Mouse (Mus musculus) megakaryocyte, adult 5-6 weeks (primary cell): ENCODE measurements around the gene Leng8. TPM values are rescaled to one million over a fixed set of nuclear protein-coding genes. Genes with fewer than 3 reads are reported as not detected.

ENCODE experiments used
- ATAC-seq: 2 replicates; pipeline ENCODE4 v1.8.0; 2016; ENCODE audit warnings: mild to moderate bottlenecking, inconsistent platforms; ENCODE audit not compliant: poor library complexity, severe bottlenecking
- total RNA-seq, 2 experiments: library from RNA; stranded (forward) in 1 of 2; stranded (reverse) in 1 of 2; fragments of 153-499, 151-499 nt in 1 of 2; fragments of 221-1000, 200-1000 nt in 1 of 2; gene quantifications; 2 replicates each; pipeline versions ENCODE4 v1.2.3 to v1.2.4; 2015 to 2017

Gene Leng8
- total RNA-seq, 2 experiments from 2014 or later = 34.2 to 35.2 TPM

DNA sequence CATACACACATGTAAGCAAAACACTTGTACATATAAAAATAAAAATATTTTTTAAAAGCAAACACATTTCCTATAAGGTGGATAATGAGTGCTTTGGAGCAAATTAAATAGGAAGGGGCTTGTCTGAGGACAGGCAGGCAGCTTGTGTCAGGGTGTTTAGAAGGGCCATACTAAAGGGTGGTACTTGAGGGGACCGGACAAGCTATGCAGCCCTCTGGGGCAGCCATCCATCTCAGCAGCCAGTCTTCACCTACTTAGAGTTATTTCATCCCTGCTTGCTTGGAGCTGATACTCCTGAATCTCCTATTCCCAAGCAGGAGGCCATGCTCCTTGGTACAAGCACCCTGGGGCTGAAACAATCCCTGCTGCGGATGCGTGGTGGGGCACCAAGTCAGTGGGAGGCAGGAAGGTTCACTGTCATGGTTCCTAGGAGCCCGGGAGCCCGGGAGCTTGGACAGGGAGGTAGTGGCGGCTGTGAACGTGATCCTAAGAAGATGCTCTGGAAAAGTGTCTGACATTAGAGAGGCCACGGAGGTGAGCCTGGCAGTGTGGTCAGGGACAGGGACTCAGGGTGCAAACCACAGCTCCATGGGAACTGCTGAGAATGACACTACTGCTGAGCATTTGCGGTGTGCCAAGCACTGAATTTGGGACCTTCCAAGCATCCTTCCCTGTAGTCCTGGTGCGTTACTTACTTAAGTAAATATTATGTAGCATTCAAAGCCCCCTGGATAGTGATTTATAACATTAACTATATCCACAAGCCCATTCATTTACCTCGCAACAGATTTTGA lies 9.7 kb upstream of the Leng8 start:
- no peak for ATAC-seq

DNA sequence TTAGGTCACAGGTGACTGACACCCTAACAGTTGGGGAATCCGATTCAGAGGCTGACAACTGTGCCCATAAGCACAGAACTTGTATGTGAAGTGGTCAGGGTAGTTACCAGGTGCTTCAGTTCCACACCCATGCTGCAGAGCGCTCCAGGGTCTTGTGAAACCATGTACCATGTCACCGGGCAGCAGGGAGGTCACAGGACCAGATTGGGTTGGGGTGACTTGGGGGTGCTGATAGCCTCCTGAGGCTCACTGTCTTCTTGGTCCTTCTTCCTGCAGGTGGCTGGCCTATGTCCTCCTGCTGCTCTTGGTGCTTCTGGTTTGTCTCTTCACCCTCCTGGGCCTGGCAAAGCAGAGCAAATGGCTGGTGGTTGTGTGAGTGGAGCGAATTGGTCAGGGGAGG lies 8.9 kb upstream of the Leng8 start:
- ATAC-seq = no peak

DNA sequence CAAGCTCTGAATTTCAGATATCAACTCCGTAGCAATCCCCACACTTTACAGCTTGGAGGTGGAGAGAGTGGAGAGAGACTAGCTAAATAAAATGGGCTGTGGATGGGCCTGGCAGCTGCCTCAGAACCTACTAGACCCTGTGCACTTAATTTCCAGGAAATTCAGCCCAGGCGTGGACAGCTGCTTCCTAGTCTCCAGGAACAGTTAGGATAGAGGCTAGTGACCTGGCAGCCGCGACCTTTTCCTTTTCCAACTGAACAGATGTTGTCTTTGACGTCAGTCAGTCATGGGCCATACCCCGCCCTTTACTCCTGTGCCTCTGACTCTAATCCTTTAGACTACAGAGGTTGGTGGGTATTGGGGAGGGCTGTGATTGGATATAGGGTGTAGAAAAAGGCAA lies 8.0 kb upstream of the Leng8 start:
- no peak for ATAC-seq

DNA sequence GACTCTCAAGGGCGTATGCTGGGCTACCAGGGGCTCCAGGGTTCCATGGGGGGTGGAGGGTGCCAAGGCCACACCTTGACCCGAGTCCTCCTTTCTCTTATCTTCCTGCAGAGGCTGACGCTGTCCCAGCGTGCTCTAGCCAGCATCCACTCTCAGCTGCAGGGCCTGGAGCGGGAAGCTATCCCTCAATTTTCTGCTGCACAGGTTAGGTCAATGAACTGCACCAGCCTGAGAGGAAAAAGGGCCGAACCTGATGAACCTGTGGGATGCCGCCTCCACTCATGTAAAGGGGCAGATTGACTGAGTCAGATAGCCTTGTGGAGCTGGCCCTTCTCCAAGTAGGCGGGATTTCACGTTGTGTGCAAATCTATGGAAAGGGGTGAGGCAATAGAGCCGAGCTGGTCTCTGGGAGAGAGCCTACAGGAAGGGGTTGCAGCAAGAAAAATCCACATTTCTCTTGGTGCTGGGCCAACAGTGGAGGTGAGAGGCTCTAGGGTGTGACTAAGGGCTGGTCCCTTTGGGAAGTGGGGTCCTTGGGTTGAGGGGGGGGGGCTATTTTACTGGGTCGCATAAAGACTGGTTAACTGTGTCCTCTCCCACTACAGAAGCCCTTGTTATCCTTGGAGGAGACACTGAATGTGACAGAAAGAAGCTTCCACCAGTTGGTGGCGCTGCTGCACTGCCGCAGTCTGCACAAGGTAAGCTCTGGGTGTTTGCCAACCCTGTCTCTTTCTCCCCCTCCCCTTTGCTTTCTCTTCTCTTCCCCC lies 6.0 kb upstream of the Leng8 start:
- ATAC-seq = peak; percentile 94

DNA sequence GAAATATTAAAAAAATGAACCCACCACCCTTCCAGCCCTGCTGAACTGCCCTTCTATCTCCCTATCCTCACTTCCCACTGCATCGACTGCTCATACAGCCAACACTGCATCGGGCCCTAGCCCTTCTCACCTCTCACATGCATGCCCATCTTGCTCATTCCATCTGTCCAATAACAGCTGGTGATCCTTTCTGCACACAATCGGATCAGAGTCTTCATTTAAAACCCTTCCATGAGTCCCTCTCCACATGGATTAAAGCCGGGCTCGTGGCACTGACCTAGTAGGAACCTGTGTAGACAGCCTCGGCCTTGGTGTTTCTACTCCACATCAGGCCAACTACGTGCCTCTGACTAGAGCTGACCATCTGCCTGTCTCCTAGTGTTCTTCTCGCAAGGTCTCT lies 4.9 kb upstream of the Leng8 start:
- no peak for ATAC-seq

DNA sequence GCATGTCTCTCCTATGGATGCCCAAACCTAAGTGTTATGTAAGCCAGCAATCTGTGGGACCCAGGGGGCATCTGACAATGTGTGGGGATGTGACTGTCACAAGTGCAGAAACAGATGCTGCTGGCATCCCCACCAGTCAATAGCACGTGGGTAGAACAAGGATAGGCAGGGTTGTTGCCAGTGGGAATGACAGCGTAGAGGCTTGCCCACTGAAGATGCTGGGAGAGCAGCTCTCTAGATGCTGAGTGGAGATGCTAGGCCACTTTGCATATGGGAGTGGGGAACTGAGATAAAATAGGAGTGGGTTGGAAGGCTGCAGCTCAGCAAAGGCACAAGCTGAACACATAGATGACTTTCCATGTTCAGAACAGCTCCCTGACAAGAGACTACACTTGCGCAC lies 4.3 kb upstream of the Leng8 start:
- no peak for ATAC-seq

DNA sequence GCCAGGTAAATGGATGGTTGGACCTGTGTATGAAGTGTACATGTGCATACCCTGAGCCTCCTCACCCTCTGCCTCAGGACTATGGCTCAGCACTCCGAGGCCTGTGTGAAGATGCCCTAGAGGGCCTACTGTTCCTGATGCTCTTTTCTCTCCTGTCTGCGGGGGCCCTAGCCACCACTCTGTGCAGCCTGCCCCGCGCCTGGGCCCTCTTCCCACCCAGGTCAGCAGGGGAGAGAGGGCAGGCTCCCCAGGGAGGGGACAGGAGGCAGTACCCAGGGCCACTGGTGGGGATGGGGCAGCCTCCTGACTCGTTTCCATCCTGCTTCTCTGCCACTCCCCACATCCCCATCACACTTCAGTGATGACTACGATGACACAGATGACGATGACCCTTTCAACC lies 3.8 kb upstream of the Leng8 start:
- ATAC-seq = no peak

DNA sequence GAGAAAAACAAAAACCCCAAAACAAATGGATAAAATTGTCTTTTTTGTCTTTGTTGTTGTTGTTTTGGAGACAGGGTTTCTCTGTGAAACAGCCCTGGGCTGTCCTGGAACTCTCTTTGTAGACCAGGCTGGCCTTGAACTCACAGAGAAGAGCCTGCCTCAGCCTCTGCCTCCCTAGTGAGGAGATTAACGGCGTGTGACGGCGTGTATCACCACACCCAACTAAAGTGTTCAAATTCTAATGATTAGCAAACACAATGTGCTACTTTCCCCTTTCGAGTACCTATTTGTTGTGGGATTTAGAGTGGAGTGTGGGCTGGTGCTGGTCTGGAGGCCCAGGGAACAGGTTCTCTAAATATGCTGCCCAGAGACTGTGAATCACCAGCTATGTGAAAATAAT lies 1.9 kb upstream of the Leng8 start:
- ATAC-seq = no peak

DNA sequence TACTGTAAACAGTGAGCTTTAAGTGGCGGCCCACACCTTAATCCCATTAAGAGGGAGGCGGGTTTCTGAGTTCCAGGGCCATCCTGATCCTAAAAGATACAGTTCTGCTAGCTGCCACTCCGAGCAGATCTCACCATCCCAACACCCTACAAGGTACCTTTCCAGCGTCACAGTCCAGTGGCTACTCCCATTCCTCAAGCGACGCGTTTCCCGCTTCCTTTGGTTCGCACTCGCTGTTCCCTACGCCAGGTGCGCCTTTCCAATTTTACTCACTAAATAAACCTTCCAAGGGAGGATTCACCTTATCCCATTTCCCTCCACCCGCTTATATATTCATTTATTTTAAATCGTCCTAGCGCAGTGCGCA lies 452 bp upstream of the Leng8 start:
- ATAC-seq = no peak; the same call in 1 of the 2 replicates

DNA sequence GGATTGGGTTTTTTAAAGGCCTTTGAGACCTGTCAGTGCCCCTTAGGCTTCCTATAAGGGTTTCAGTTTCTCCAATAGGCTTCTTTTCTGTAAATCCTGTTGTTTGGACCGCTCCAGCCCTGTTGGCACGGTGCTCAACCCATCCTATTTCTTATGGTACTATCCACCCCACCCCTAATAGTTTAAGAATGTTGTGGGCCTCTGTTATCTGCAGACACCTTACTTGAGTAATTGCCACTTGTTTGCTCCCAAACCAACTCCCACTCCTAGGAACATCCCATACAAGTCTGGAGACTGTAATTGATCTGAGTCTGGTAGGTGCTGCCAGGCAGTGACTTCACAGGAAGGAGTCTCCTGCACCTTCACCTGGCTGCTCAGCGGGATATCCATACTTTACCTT lies 907 bp downstream of the Leng8 start:
- ATAC-seq = no peak

DNA sequence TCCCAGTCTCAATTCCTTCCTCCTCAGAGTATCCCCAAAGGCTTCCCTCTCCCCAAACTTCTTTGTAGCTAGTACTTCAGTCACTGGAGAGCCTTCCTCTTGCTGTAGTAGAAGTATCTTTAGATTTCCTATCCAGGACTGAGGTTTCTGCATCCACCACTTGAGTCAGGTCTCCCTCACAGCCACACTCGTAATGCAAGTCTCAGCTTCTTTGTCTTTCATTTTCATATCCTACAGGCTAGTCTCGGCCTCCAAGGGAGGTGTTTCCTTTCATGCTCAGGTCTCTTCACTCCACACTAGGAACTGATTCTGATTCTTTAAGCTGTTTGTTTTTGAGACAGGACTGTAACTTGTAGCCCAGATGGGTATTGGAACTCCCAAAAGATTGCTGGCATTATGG lies 1.3 kb downstream of the Leng8 start:
- no peak for ATAC-seq

DNA sequence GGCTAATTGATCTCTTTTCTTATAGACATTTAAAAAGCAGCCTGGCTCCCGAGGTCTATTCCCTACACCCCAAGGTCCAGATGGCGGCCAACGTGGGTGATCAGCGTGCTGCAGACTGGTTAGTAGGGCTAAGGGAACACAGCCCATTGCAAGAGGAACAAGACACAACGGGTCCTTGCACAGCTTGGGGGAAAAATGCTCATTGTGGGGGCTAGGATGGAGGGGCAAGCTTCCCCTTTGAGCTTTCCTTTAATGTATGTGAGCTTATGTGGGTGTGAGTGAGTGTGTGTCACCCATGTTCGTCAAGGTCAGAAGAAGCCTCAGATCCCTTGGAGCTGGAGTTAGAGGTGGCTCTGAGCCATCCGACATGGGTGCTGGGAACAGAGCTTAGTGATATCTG lies 1.8 kb downstream of the Leng8 start:
- ATAC-seq = no peak

DNA sequence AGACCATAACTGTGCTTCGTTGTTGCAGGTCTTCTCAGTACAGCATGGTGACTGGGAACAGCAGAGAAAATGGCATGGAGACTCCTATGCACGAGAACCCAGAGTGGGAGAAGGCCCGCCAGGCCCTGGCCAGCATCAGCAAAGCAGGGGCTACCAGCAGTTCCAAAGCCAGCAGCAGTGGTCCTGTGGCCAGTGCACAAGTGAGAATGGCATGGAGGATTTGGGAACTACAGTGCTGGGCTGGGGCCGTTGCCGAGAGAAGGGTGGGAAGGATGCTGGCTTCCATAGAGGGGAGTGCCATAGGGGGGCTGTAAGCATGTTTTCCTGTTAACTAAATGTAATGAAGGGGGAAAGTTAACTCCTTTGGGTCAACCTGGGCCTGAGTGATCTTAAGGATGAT lies 2.6 kb downstream of the Leng8 start:
- ATAC-seq = no peak

DNA sequence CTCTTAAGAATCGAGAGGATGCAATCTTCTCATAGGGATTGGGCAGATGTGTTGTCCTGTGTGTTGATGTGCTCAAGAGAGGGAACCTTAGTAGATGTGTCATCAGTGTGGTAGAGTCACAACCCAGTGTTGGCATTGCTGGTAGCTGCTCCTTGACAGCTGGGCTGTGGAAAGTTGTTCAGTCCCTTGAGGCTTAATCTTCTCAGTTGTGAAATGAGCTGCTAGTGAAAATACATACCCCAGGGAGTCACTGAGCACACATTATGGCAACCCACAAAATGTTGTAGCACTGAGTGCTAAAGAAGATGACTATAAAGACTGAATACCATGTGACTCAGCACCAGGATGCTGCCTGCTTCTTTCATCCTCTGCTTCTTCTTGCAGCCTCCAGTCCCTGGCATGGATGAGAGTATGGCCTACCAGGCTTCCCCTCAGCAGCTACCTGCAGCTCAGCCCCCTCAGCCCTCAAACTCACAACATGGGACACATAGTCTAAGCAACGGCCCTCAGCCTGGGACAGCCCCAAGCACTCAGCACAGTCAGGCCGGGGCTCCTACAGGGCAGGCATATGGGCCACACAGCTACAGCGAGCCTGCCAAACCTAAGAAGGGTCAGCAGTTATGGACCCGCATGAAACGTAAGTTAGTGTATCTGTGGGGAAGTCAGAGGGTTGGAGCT lies 4.9 kb downstream of the Leng8 start:
- no peak for ATAC-seq

DNA sequence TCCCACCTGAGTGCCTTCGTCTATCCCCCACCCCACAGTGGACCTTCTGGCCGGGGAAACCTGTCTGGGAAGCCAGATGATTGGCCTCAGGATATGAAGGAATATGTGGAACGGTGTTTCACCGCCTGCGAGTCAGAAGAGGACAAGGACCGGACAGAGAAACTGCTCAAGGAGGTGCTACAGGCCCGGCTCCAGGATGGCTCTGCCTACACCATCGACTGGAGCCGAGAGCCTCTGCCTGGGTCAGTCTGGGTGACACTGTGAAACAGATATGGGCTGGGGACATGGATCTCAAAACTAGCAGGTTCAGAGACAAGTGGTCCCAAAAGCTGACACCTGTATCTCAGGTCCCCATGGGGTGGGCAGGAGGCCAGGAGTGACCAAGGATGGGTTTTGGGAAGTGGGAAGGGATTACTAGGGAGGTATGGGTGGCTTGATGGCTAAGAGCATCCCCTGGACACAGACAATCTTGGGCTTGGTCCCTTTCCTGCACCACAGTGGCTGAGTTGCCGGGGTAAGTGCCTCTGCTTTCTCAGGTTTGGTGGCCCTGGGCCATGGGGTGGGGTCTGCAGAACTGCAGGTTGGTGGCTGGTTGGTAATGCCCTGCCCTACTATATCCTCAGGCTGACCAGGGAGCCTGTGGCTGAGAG lies 6.1 kb downstream of the Leng8 start:
- no peak for ATAC-seq

DNA sequence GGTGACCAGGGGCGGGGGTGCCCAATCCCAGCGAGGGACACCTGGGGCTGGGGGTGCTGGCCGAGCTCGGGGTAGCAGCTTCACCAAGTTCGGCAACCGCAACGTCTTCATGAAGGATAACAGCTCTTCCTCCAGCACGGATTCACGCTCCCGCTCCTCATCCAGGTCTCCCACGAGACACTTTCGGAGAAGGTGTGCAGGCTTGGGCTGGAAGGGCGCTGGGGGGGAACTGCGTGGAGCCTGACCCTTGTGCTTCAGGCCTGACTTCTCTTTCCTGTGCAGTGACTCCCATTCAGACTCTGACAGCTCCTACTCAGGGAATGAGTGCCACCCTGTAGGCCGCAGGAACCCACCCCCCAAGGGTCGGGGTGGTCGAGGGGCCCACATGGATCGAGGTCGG lies 6.7 kb downstream of the Leng8 start:
- no peak for ATAC-seq

DNA sequence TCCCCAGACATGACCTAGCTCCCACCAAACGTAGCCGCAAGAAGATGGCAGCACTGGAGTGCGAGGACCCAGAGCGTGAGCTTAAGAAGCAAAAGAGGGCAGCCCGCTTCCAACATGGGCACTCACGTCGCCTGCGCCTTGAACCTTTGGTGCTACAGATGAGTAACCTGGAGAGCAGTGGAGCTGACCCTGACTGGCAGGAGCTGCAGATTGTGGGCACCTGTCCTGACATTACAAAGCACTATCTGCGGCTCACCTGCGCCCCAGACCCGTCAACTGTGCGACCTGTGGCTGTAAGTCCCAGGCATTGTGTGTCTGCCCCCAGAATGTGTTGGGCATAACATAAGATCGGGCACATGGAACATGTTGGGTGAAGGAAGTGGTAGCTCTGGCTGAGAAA lies 7.2 kb downstream of the Leng8 start:
- no peak for ATAC-seq

DNA sequence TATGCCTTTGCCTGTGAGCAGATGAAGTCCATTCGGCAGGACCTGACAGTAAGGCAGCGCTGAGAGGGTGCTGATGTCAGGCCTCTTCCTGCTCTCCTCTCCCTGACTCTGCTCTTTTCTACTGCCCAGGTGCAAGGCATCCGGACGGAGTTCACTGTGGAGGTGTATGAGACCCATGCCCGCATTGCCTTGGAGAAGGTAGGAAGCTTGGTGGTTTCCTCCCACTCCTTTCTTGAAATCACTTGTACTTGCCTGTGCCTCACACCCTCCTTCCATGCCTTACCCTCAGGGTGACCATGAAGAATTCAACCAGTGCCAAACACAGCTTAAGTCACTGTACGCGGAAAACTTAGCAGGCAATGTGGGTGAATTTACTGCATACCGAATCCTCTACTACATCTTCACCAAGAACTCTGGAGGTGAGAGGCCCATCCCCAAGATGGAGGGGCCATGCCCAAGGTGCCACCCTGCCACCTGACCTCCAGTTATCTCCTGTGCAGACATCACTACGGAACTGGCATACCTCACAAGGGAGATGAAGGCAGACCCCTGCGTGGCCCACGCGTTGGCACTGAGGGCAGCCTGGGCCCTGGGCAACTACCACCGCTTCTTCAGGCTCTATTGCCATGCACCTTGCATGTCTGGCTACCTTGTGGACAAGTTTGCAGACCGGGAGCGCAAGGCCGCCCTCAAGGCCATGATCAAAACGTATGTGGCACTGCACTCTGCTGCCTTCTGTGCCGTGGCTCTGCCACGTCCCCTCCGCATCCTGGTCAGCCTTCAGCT lies 8.1 kb downstream of the Leng8 start:
- ATAC-seq = no peak

DNA sequence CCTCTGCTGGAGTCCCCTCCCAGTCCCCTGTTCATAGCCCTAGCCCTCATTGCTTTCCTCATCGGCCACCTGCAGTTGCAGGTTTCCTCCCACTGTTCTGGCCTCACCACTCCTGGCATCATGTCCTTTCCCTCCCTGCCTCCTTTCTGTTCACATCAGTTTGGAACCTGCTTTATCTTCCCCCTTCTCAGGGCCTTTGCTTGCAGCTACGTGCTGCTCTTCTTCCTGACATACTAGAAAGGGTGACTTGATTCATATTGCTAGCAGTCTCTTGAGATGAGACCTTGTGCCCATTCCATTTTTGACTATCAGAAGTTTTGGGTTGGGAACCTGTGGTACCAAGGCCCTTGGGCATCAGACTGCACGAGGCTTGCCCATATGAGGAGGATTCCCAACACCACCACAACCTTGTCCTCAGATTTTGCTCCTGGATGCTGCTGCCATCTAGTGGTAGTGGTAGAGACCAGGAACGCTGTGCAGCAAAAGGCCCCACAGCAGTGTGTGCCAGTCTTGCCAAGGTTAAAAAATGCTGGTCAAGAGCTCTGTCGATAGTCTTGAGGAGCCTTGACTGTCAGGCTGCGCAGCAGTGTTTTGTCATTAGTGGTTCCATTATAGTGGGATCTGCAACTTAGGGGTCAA lies 8.8 kb downstream of the Leng8 start:
- peak; percentile 16; the same call in 1 of the 2 replicates for ATAC-seq
